Mouse (Mus musculus) spleen, adult 2 months (tissue): ENCODE results near the gene Rhobtb3. TPM values are rescaled to one million over a fixed set of nuclear protein-coding genes. Genes with fewer than 3 reads are reported as not detected.

ENCODE experiments used
- DNase-seq, 2 experiments: peaks; one replicate each; pipeline versions ENCODE4 v3.0.0 to v3.0.0-alpha.2; 2012 to 2021; ENCODE audit warnings: low spot score in 2 of 2, low read depth in 1 of 2
- H3K27ac ChIP-seq: fragments of 200-500 bp; 2 replicates; pipeline ENCODE4 v1.5.1; 2012; ENCODE audit warnings: low read length, inconsistent platforms; ENCODE audit not compliant: insufficient read depth
- H3K27me3 ChIP-seq: fragments of 200-500 bp; 2 replicates; pipeline ENCODE4 v1.6.1; 2012; ENCODE audit warnings: mild to moderate bottlenecking, moderate library complexity, low read length, inconsistent platforms; ENCODE audit not compliant: control insufficient read depth, insufficient read depth
- H3K36me3 ChIP-seq: fragments of 200-500 bp; 2 replicates; pipeline ENCODE4 v1.6.1; 2012; ENCODE audit warnings: mild to moderate bottlenecking, low read length, inconsistent platforms; ENCODE audit not compliant: control insufficient read depth, insufficient read depth
- H3K4me1 ChIP-seq: fragments of 200-500 bp; 2 replicates; pipeline ENCODE4 v1.6.1; 2011; ENCODE audit warnings: inconsistent platforms; ENCODE audit not compliant: control insufficient read depth, insufficient read depth, insufficient read length
- H3K4me3 ChIP-seq: fragments of 200-500 bp; 2 replicates; pipeline ENCODE4 v1.5.1; 2011; ENCODE audit warnings: mild to moderate bottlenecking, inconsistent platforms; ENCODE audit not compliant: insufficient read depth, insufficient read length; ENCODE audit errors: extremely low read depth
- CTCF ChIP-seq: fragments of 200-500 bp; IDR thresholded peaks from 2 replicates; pipeline ENCODE4 v1.5.1; 2011; ENCODE audit warnings: mild to moderate bottlenecking, inconsistent platforms; ENCODE audit not compliant: insufficient read depth, insufficient read length, insufficient replicate concordance; ENCODE audit errors: extremely low read depth
- POLR2A ChIP-seq: fragments of 200-500 bp; IDR thresholded peaks from 2 replicates; pipeline ENCODE4 v1.6.1; 2011; ENCODE audit warnings: low read depth, low read length, inconsistent platforms
- WGBS: fragments of 180-500 bp; shearing (Covaris S2); methylation state at CpG from one replicate; pipeline ENCODE4 v1.1.7; 2018; 5-methylcytosine and 5-hydroxymethylcytosine counted together
- polyA plus RNA-seq: library from polyadenylated mRNA; depleted of rRNA; stranded (reverse); fragments of >200 nt; gene quantifications from 2 replicates; pipeline ENCODE4 v1.2.3, GENCODE M21; 2012

Gene Rhobtb3
- polyA plus RNA-seq, 1 experiment, result 1.2 TPM

DNA sequence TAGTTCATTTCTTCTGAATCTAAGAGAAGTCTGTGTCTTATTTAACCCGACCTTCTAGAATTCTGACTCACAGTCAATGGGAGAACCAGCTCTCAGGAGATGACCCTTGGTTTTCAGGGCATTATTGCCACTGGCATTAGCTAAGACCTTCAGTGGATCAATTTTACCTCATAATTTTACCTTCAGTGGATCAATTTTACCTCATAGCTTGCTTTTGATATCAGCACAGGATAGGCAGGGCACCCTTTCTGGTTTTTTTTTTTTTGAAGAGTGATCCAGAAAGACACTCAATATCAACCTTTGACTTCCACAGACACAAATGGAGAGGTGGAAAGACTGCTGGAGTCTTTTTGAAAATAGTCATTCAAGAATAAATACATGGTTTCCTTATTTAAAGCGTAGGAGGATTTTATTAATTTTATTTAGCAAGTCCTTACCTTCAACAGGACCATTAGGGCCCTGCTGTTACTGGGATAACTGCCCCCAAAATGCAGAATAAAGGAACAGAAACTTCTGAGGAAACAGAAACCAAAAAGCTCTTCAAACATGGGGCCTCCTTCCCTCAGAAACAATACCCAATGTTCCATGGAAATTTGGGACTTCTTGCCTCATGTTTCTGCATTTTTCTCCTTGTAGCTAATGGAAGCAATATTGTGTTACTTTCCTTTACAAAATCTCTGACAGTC lies 98.7 kb downstream of the Rhobtb3 start:
- TF ChIP-seq POLR2A (no peak), CTCF (no peak)
- no peak overlapping the region for H3K27ac ChIP-seq
- 84% methylated on average over 2 of the region's 2 CpGs for WGBS
- no peak overlapping the region for H3K4me3 ChIP-seq
- peaks cover 1% of the 10 kb centered on the region; the same call in 1 of the 2 replicates for H3K36me3 ChIP-seq
- H3K4me1 ChIP-seq, result peaks cover 20% of the 10 kb centered on the region
- DNase-seq, result no peak
- H3K27me3 ChIP-seq, result no peaks in the 10 kb centered on the region

GRCm38 (mm10) chr13:75843993-75844683 lies 99.6 kb downstream of the Rhobtb3 start:
- H3K4me1 ChIP-seq, result peaks cover 20% of the 10 kb centered on the region
- no peak for DNase-seq
- H3K4me3 ChIP-seq, result no peak overlapping the region
- H3K27ac ChIP-seq, result no peak overlapping the region
- H3K36me3 ChIP-seq, result peaks cover 1% of the 10 kb centered on the region; the same call in 1 of the 2 replicates
- 23% methylated on average over 8 of the region's 8 CpGs for WGBS
- no peaks in the 10 kb centered on the region for H3K27me3 ChIP-seq
- TF ChIP-seq CTCF (no peak), POLR2A (no peak)

GRCm38 (mm10) chr13:75843331-75843730 lies 100.4 kb downstream of the Rhobtb3 start:
- Histone ChIP-seq H3K4me3 (no peak overlapping the region), H3K36me3 (no peaks in the 10 kb centered on the region; the same call in 1 of the 2 replicates), H3K27ac (no peak overlapping the region), H3K27me3 (no peaks in the 10 kb centered on the region), H3K4me1 (peaks cover 20% of the 10 kb centered on the region)
- no peak for DNase-seq
- WGBS, result 94% methylated on average over 5 of the region's 5 CpGs
- no peak for TF ChIP-seq POLR2A
- TF ChIP-seq CTCF, result no peak

DNA sequence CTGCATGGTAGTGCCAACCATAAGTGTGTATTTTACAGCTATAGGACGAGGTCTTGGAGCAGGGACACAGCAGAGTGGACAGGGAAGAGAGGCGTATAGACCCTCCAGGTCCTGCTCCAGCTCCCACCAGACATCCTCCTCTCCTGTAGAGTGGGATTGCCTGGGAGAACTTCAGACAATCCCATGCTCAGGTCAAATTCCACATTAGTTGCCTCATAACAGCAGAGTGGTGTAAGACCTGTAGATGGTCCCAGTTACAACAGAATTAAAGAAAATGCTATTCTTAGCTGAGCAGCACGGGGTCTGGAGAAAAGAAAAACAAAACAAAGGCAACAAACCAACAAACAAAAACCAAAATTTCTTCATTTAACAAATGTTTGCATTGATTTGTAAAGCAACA lies 101.8 kb downstream of the Rhobtb3 start:
- Histone ChIP-seq H3K4me1 (peaks cover 20% of the 10 kb centered on the region), H3K4me3 (no peak overlapping the region), H3K27me3 (no peaks in the 10 kb centered on the region), H3K27ac (no peak overlapping the region), H3K36me3 (no peaks in the 10 kb centered on the region)
- 93% methylated on average over 3 of the region's 3 CpGs for WGBS
- TF ChIP-seq CTCF (no peak), POLR2A (no peak)
- DNase-seq, result no peak

GRCm38 (mm10) chr13:75840752-75841285 lies 102.9 kb downstream of the Rhobtb3 start:
- TF ChIP-seq CTCF (no peak), POLR2A (no peak)
- 44% methylated on average over 6 of the region's 6 CpGs for WGBS
- Histone ChIP-seq H3K36me3 (no peaks in the 10 kb centered on the region), H3K27me3 (no peaks in the 10 kb centered on the region), H3K4me3 (peak overlapping the region; percentile 64), H3K27ac (no peak overlapping the region), H3K4me1 (peaks cover 20% of the 10 kb centered on the region)
- no peak for DNase-seq

- peak; percentile 49; the same call in 1 of the 2 replicates for TF ChIP-seq POLR2A
- no peak for TF ChIP-seq CTCF
- Histone ChIP-seq H3K27me3 (no peaks in the 10 kb centered on the region), H3K36me3 (no peaks in the 10 kb centered on the region), H3K4me3 (peak within 1 kb of the TSS; percentile 64), H3K27ac (peak within 1 kb of the TSS; percentile 50), H3K4me1 (peaks cover 17% of the 10 kb centered on the region)
- WGBS, result 1% methylated on average over 12 of the region's 12 CpGs
- DNase-seq, result peak; percentile 36 to 53
Observed at GRCm38 (mm10) chr13:75839719-75840481, 103.8 kb downstream of the Rhobtb3 start, which contains the start of gene Glrx. Gene Glrx, plus strand, starts transcription at chr13:75839868.
